Mouse (Mus musculus): Measurements from ENCODE around the gene Ppcs. TPM values are rescaled to one million over a fixed set of nuclear protein-coding genes. Genes with fewer than 3 reads are reported as not detected.

Gene Ppcs
- polyA plus RNA-seq (2012; rRNA removed) = 9.3 and 9.9 TPM in 2 replicates

DNA sequence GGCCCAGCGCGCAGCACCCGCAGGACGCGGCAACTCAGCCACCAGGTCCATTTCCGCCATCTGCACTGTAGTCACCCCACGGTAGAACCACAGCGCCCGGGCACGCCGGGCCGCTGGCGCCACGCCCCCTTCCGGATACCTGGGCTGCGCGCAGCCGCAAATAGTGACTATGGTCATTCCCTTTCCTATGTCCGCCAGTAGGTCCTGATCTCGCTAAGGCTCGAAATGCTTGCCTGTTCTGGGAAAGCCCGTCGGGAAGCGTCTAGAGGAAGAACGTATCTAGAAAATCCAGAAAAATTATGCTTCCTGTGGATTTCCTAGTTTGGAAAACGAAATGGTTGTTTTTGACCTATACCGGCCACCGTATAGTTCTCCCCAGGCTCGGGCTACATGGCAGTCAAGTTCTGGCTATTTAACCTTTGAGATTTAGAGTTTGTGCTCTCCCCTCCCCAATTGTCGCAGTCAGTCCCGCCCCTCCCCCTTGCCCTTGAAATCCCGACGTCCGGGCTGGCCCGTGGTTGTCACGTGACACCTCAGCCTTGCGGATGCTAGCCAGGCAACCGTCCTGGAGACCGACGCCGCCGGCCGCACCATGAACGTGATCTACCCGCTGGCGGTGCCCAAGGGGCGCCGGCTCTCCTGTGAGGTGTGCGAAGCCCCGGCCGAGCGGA lies at the start of gene Ppcs, which contains the start of gene Zmynd12:
Gene Ppcs (minus strand): TSS at position 127 of the 671 bp plus-strand sequence.
Gene Zmynd12 (plus strand): TSS at position 521 of the 671 bp plus-strand sequence.
- peak; percentile 87 for DNase-seq
- H3K4me1 ChIP-seq (ENCODE audit: control insufficient read depth, insufficient read depth, low read length) = peaks cover 7% of the 10 kb centered on the region
- H3K4me3 ChIP-seq (replicated peaks; ENCODE audit: extremely low read depth, low read depth, low read length) = peak within 1 kb of the TSS; percentile 78
- WGBS = under 1% methylated on average over 52 of the region's 52 CpGs
- TF ChIP-seq CTCF (IDR thresholded peaks at IDR 0.05; ENCODE audit: insufficient read depth, low read length) = no peak
- TF ChIP-seq POLR2A (IDR thresholded peaks at IDR 0.05; ENCODE audit: borderline replicate concordance, extremely low read depth, low read depth, low read length) = peak; percentile 46; the same call in 1 of the 2 replicates

DNA sequence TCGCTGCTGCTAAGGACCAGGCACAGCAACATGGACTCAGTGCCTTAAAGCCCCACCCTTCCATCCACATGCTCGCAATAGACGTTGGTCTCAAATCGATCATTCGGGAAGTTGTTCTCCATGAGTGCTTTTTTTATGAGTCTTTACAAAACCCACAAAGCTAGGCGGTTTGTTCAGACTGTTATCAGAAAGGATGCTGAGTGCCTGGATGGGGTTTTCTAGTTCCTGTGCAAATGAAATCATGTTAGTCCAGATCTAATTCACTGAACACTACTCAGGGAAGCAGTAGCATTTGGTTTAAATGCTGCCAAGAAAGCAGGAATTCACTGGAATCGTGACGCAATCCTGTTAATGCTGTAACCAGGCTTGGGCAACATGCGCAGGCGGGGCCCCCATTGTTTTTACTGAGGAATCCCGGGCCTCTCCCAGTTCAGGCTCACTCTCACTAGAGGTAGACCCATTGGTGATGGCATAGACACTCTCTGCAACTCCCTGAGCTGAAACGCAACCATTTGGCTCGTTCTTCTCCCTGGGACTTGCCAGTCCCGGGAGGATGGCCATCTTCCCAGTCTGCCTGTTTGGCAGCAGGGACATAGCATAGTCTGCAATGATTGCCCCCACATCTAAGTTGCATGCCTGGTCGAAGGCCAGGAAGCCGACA lies 45.6 kb upstream of the Ppcs start:
- H3K4me1 ChIP-seq (ENCODE audit: control insufficient read depth, insufficient read depth, low read length) = peaks cover 7% of the 10 kb centered on the region
- DNase-seq = peak; percentile 23
- WGBS = 54% methylated on average over 16 of the region's 16 CpGs
- no peak overlapping the region for H3K4me3 ChIP-seq (replicated peaks; ENCODE audit: extremely low read depth, low read depth, low read length)
- no peak for TF ChIP-seq CTCF (IDR thresholded peaks at IDR 0.05; ENCODE audit: insufficient read depth, low read length)
- no peak for TF ChIP-seq POLR2A (IDR thresholded peaks at IDR 0.05; ENCODE audit: borderline replicate concordance, extremely low read depth, low read depth, low read length)

DNA sequence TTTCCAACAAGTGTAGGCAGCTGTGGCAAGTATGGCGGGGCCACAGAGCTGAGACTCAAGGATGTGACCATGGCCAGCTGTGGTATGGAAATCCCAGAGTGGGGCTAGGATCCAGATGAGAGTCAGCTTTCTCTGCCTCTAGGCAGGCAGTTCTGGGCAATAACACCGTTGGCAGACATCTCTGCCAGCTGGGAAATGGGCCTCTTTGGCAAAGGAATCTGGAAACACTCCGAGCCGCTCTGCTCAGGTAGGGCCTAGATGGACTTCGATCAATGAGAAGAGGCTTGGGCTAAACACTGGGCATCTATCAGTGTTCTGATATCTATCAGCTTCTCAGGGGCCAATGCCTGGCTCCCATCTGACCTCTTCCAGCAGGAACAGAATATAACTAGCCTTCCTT lies 43.6 kb upstream of the Ppcs start:
- no peak overlapping the region for H3K4me3 ChIP-seq (replicated peaks; ENCODE audit: extremely low read depth, low read depth, low read length)
- no peak for TF ChIP-seq POLR2A (IDR thresholded peaks at IDR 0.05; ENCODE audit: borderline replicate concordance, extremely low read depth, low read depth, low read length)
- no peak for TF ChIP-seq CTCF (IDR thresholded peaks at IDR 0.05; ENCODE audit: insufficient read depth, low read length)
- H3K4me1 ChIP-seq (ENCODE audit: control insufficient read depth, insufficient read depth, low read length) = peaks cover 10% of the 10 kb centered on the region
- no peak for DNase-seq
- 87% methylated on average over 5 of the region's 5 CpGs for WGBS

DNA sequence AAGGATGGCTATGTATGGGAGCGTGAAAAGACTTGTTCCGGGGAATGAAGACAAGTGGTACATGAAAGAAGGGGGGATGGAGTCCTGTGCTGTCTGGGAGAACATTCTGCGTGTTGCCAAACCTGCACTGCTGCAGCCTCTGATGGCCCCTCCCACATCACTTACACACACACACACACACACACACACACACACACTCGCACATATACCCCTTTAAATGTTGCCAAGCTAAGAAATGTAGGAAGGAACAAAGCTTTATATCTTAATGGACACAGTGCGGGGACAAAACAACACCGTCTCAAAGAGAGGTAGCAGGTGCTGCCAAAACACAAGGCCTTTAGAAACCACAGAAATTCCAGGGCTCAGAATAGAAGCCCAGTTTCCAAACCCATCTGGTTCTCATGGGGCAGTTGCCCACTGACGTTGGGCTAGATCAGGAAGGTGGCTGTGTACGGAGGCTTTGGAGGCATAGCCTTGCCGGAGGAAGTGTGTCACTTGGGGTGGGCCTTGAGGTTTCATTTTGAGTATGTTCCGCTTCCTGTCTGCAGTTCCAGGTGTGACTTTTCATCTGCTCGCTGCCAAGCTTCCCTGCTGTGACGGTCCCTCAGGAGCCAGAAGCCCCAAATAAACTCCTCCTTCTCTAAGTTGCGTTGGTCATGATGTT lies 41.7 kb upstream of the Ppcs start:
- DNase-seq = no peak
- WGBS = 58% methylated on average over 13 of the region's 13 CpGs
- H3K4me3 ChIP-seq (replicated peaks; ENCODE audit: extremely low read depth, low read depth, low read length) = no peak overlapping the region

DNA sequence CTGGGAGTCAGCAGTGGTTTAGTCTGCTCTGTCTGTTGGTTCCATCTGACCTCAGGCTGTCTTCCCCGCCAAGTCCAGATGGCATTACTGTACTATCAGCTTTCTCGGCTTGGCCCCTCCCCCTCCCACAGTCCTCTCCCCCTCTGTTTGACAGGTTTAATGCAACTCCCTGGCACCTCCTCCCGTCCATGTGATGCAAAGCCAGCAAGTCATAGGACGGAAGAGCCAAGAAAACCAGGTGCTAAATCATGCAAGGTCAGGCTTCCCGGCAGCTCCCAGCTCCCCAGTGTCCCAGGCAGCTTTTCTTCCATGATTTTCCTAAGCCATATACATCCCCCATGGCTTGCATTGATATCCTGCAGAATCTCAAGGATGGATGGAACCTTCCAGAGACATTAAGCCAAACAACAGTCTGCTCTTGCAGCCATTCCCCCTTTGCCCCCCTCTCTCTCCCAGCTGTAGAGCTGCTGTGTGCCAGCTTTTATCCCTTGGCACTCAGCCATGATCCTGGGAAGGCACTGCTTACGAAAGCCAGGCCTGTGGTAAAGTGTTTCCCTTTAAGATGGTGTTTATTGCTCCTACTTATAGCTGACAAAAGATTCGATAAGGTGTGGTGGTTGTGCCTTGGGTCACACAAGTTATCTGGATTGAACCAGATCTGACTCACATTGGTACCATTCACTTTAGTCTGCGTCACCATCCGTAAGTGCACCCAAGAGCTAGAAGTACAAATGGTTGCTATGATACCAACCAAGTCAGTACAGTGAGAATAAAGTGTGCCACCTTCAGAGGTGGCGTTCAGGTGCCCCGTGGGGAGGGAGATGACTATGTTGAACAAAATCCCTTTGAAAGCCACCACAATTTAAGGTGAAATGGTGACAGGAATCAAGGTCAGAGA lies 40.9 kb upstream of the Ppcs start:
- no peak for TF ChIP-seq POLR2A (IDR thresholded peaks at IDR 0.05; ENCODE audit: borderline replicate concordance, extremely low read depth, low read depth, low read length)
- no peak for TF ChIP-seq CTCF (IDR thresholded peaks at IDR 0.05; ENCODE audit: insufficient read depth, low read length)
- peaks cover 7% of the 10 kb centered on the region for H3K4me1 ChIP-seq (ENCODE audit: control insufficient read depth, insufficient read depth, low read length)
- DNase-seq = peak; percentile 31
- H3K4me3 ChIP-seq (replicated peaks; ENCODE audit: extremely low read depth, low read depth, low read length) = no peak overlapping the region
- WGBS = 36% methylated on average over 11 of the region's 11 CpGs

More for the DNA sequence above, 41.7 kb upstream of the Ppcs start:
- peaks cover 10% of the 10 kb centered on the region for H3K4me1 ChIP-seq (ENCODE audit: control insufficient read depth, insufficient read depth, low read length)
- TF ChIP-seq POLR2A (IDR thresholded peaks at IDR 0.05; ENCODE audit: borderline replicate concordance, extremely low read depth, low read depth, low read length) (no peak), CTCF (IDR thresholded peaks at IDR 0.05; ENCODE audit: insufficient read depth, low read length) (no peak)

DNA sequence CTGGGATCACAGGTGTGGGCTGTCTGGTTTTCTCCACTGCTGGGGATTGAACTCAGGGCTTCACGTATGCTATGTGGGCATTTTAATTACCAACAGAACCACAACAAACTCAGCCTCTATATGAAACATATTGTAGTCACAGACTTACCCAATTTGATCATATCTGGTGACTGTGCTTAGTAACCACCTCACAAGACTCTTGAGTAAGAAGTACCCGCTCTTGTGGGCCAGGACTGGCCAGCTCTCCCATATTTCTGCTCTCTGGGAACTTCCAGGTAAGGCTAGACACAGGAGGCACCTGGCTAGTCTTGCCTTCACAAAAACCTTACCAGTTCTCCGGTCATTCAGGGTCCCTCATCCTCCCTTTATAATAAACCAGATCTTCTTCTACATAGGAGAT lies 40.2 kb upstream of the Ppcs start:
- 62% methylated on average over 3 of the region's 3 CpGs for WGBS
- DNase-seq = no peak

DNA sequence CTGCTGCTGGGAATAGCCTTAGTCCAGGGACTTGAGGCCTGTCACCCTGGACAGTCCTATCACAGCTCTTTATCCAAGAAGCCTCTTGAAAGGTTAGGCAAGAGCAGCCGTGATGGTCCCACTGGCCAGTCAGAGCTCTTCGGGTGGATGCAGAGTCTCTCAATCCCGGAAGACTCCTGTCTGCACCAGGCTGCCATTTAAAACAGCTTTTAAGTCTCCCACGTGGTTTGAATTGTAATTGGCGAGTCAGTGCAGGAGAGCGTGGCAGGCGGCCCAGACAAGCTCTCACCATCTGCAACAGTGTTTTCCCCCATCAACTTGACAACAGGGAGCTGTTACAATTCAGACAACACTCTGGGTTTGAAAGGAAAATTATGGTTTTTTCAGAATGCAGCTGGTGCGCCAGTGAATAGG lies 38.5 kb upstream of the Ppcs start:
- 50% methylated on average over 8 of the region's 8 CpGs for WGBS
- TF ChIP-seq CTCF (IDR thresholded peaks at IDR 0.05; ENCODE audit: insufficient read depth, low read length) = no peak
- no peak for TF ChIP-seq POLR2A (IDR thresholded peaks at IDR 0.05; ENCODE audit: borderline replicate concordance, extremely low read depth, low read depth, low read length)
- Histone ChIP-seq H3K4me1 (ENCODE audit: control insufficient read depth, insufficient read depth, low read length) (peaks cover 7% of the 10 kb centered on the region), H3K4me3 (replicated peaks; ENCODE audit: extremely low read depth, low read depth, low read length) (no peak overlapping the region)
- peak; percentile 19 for DNase-seq

More for the DNA sequence above, 40.2 kb upstream of the Ppcs start:
- Histone ChIP-seq H3K4me1 (ENCODE audit: control insufficient read depth, insufficient read depth, low read length) (peaks cover 7% of the 10 kb centered on the region), H3K4me3 (replicated peaks; ENCODE audit: extremely low read depth, low read depth, low read length) (no peak overlapping the region)
- TF ChIP-seq CTCF (IDR thresholded peaks at IDR 0.05; ENCODE audit: insufficient read depth, low read length) = no peak
- TF ChIP-seq POLR2A (IDR thresholded peaks at IDR 0.05; ENCODE audit: borderline replicate concordance, extremely low read depth, low read depth, low read length) = no peak

DNA sequence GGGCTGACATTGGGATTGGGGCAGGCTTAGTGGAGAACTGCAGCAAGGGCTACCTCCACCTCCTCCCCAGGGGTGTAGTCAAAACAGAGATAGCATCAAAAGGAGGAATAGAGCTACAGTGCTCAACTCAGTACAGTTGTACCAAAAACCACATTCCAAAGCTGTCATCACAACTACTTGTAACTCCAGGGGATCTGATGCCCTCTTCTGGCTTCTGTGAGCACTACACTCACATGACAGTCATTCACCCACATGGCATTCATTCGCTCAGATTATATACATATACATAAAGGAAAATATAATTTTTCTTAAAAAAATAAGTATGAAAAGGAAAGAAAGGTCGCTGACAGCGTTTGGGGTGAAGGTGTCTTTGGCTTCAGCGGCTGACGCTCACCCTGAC lies 38.1 kb upstream of the Ppcs start:
- H3K4me1 ChIP-seq (ENCODE audit: control insufficient read depth, insufficient read depth, low read length) = peaks cover 7% of the 10 kb centered on the region
- H3K4me3 ChIP-seq (replicated peaks; ENCODE audit: extremely low read depth, low read depth, low read length) = no peak overlapping the region
- no peak for TF ChIP-seq CTCF (IDR thresholded peaks at IDR 0.05; ENCODE audit: insufficient read depth, low read length)
- TF ChIP-seq POLR2A (IDR thresholded peaks at IDR 0.05; ENCODE audit: borderline replicate concordance, extremely low read depth, low read depth, low read length) = no peak
- no peak for DNase-seq
- WGBS = 54% methylated on average over 5 of the region's 5 CpGs

DNA sequence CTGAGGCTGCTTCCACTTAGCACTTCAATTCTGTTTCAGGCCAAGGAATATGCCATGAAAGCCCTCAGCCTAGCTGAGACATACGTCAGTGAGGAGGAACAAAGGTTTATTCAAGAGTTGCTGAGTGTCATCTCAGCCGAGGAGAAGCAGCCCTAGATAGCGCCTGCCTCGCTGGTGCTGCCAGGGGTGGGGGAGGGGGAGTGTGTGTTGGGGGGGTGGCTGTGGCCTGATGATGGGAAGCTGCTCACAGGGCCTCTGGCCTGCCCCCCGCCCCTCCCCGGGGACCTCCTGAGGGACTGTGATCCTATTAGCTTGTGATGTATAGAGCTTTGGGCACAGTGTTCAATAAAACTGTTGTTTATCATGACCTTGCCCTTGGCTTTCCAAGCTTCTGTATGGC lies 31.3 kb upstream of the Ppcs start:
- no peak overlapping the region for H3K4me3 ChIP-seq (replicated peaks; ENCODE audit: extremely low read depth, low read depth, low read length)
- DNase-seq = no peak
- TF ChIP-seq CTCF (IDR thresholded peaks at IDR 0.05; ENCODE audit: insufficient read depth, low read length) = no peak
- no peak for TF ChIP-seq POLR2A (IDR thresholded peaks at IDR 0.05; ENCODE audit: borderline replicate concordance, extremely low read depth, low read depth, low read length)
- no peaks in the 10 kb centered on the region for H3K4me1 ChIP-seq (ENCODE audit: control insufficient read depth, insufficient read depth, low read length)
- 21% methylated on average over 6 of the region's 6 CpGs for WGBS

Measured in lung, adult 2 months (tissue).